Mouse (Mus musculus) fat pad, adult 2 months (tissue): Measurements from ENCODE around the gene Ifnar1.
"Not testable (repeated sequence)": the region's sequence is repeated elsewhere in the genome, so short reads cannot be mapped to it uniquely, and the experiment has no call there.

Source experiments
- DNase-seq: peaks from one replicate; pipeline ENCODE4 v3.0.0-alpha.2; 2011; ENCODE audit warnings: low read depth, low spot score; ENCODE audit errors: extremely low read depth

Ifnar1 gene

GRCm38 (mm10) chr16:91484808-91485700 is at the start of gene Ifnar1:
Gene Ifnar1, plus strand, starts transcription at chr16:91485238.
- peak; percentile 82 for DNase-seq

- no peak for DNase-seq
These were observed 47.0 kb upstream of the Ifnar1 start for GRCm38 (mm10) chr16:91438081-91438480.

- not testable (repeated sequence) for DNase-seq
These were observed 46.4 kb upstream of the Ifnar1 start for GRCm38 (mm10) chr16:91438599-91438998.

- no peak for DNase-seq
These were observed 43.7 kb upstream of the Ifnar1 start for GRCm38 (mm10) chr16:91441366-91441765.

GRCm38 (mm10) chr16:91441811-91442240 is 43.2 kb upstream of the Ifnar1 start:
- no peak for DNase-seq

- DNase-seq: no peak
These were observed 42.6 kb upstream of the Ifnar1 start for GRCm38 (mm10) chr16:91442446-91442845.

GRCm38 (mm10) chr16:91443211-91443611 is 41.8 kb upstream of the Ifnar1 start:
- no peak for DNase-seq

GRCm38 (mm10) chr16:91444847-91445246 is 40.2 kb upstream of the Ifnar1 start:
- DNase-seq: no peak

- DNase-seq: no peak
These were observed 39.5 kb upstream of the Ifnar1 start for GRCm38 (mm10) chr16:91445566-91445965.

- no peak for DNase-seq
These were observed 38.1 kb upstream of the Ifnar1 start for GRCm38 (mm10) chr16:91446778-91447511.

GRCm38 (mm10) chr16:91447512-91447900 is 37.5 kb upstream of the Ifnar1 start:
- DNase-seq: no peak

GRCm38 (mm10) chr16:91448088-91448487 is 37.0 kb upstream of the Ifnar1 start:
- no peak for DNase-seq

- no peak for DNase-seq
These were observed 36.1 kb upstream of the Ifnar1 start for GRCm38 (mm10) chr16:91448895-91449294.

- no peak for DNase-seq
These were observed 34.6 kb upstream of the Ifnar1 start for GRCm38 (mm10) chr16:91450137-91451064.

GRCm38 (mm10) chr16:91451949-91452348 is 33.1 kb upstream of the Ifnar1 start:
- no peak for DNase-seq

- DNase-seq: peak; percentile 19
These were observed 32.6 kb upstream of the Ifnar1 start for GRCm38 (mm10) chr16:91452363-91452896.

- no peak for DNase-seq
These were observed 29.2 kb upstream of the Ifnar1 start for GRCm38 (mm10) chr16:91455868-91456267.

GRCm38 (mm10) chr16:91458301-91458746 is 26.7 kb upstream of the Ifnar1 start:
- DNase-seq: no peak

- DNase-seq: no peak
These were observed 26.1 kb upstream of the Ifnar1 start for GRCm38 (mm10) chr16:91458976-91459375.

- DNase-seq: no peak
These were observed 25.6 kb upstream of the Ifnar1 start for GRCm38 (mm10) chr16:91459396-91459795.
